Mouse (Mus musculus): ENCODE data around the gene Prrc2a.

DNA sequence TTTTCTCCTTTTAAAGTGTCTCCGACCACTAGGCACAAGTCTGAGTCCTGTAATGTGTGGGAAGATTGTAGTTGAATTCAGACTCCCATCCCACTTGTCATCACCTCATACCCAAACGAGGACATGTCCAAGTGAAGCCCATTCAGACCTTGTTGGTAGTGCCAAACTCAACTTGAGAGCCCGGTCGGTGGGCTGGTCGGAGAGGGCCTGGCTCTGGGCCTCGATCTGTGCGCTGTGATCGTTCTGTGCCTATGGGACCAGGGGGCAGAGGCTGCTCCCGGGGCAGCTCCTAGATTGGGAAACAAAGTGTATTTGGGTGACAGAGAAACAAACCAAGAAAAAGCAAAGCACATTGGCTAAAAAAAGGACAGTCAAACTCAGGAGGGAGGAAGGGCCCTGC, 11.6 kb downstream of the Prrc2a start:
- TF ChIP-seq CTCF (IDR thresholded peaks at IDR 0.05; ENCODE audit: borderline replicate concordance, insufficient read depth, low read depth, low read length) (no peak), POLR2A (IDR thresholded peaks at IDR 0.05; ENCODE audit: borderline replicate concordance, insufficient read depth, low read length) (no peak)
